Mouse (Mus musculus) midbrain, embryonic 12.5 days (tissue): Measurements from ENCODE around the gene Entr1. TPM values are rescaled to one million over a fixed set of nuclear protein-coding genes. Genes with fewer than 3 reads are reported as not detected.
A peak's percentile ranks its signal among the peaks of the same experiment; 100 is the strongest.

Experiments
- ATAC-seq: fragments of 200-750 bp; cut with Nextera tagmentation; 2 replicates; pipeline ENCODE4 v1.8.0; 2017; ENCODE audit warnings: low read depth, moderate TSS enrichment, moderate library complexity; ENCODE audit not compliant: low FRiP score
- H3K27ac ChIP-seq: fragments of 300-500 bp; sonication (generic); replicated peaks from 2 replicates; pipeline ENCODE4 v1.5.1; 2016; ENCODE audit warnings: mild to moderate bottlenecking
- H3K27me3 ChIP-seq: fragments of 300-500 bp; sonication (generic); 2 replicates; pipeline ENCODE4 v1.6.1; 2016; ENCODE audit warnings: mild to moderate bottlenecking
- H3K36me3 ChIP-seq: fragments of 300-500 bp; sonication (generic); 2 replicates; pipeline ENCODE4 v1.6.1; 2016
- H3K4me1 ChIP-seq: fragments of 300-500 bp; sonication (generic); 2 replicates; pipeline ENCODE4 v1.6.1; 2016
- H3K4me2 ChIP-seq: fragments of 300-500 bp; sonication (generic); replicated peaks from 2 replicates; pipeline ENCODE4 v1.6.1; 2016; ENCODE audit warnings: mild to moderate bottlenecking, moderate library complexity
- H3K4me3 ChIP-seq: fragments of 300-500 bp; sonication (generic); 2 replicates; pipeline ENCODE4 v1.5.1; 2016; ENCODE audit warnings: mild to moderate bottlenecking
- H3K9ac ChIP-seq: fragments of 300-500 bp; sonication (generic); replicated peaks from 2 replicates; pipeline ENCODE4 v1.6.1; 2016; ENCODE audit warnings: mild to moderate bottlenecking, moderate library complexity
- H3K9me3 ChIP-seq: fragments of 300-500 bp; sonication (generic); 2 replicates; pipeline ENCODE4 v1.6.1; 2016; ENCODE audit warnings: mild to moderate bottlenecking
- WGBS: fragments of 180-500 bp; shearing (Covaris S2); methylation state at CpG from one replicate; pipeline ENCODE4 v1.1.7; 2016; 5-methylcytosine and 5-hydroxymethylcytosine counted together
- polyA plus RNA-seq: library from polyadenylated mRNA; unstranded; fragments of >200 nt; fragmentation: Nextera tagmentation; extraction: Ambion mirVana; gene quantifications from 2 replicates; pipeline ENCODE4 v1.2.1, GENCODE M21; 2016

The Entr1 gene
- polyA plus RNA-seq, 1 experiment from 2014 or later = 169 TPM

DNA sequence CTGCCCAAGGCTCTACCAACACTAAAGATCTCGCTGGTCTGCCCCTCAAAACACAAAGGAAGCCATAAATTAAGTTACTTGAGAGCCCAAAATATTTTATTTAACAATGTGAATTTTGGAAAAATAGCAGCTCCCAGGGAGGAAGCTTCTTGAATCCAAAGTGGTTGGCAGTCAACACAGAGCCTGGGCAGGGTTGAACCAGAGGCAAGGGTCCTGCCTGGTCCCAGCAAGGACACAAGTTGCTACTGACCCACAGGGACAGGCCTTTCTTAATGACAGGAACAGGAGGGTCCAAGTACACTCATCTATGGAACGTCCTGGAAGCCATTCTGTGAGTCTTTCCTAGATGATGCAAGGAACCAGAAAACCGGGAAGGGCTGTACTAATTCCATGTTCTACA lies 20.2 kb upstream of the Entr1 start:
- Histone ChIP-seq H3K9me3 (no peaks in the 10 kb centered on the region), H3K9ac (peak overlapping the region; percentile 90), H3K4me3 (peak overlapping the region; percentile 91), H3K36me3 (peaks cover 54% of the 10 kb centered on the region), H3K27me3 (no peaks in the 10 kb centered on the region), H3K4me1 (peaks cover 33% of the 10 kb centered on the region), H3K27ac (no peak overlapping the region), H3K4me2 (peak overlapping the region; percentile 95; the same call in 1 of the 2 replicates)
- ATAC-seq = peak; percentile 25; the same call in 1 of the 2 replicates
- WGBS = 63% methylated on average over 3 of the region's 3 CpGs

DNA sequence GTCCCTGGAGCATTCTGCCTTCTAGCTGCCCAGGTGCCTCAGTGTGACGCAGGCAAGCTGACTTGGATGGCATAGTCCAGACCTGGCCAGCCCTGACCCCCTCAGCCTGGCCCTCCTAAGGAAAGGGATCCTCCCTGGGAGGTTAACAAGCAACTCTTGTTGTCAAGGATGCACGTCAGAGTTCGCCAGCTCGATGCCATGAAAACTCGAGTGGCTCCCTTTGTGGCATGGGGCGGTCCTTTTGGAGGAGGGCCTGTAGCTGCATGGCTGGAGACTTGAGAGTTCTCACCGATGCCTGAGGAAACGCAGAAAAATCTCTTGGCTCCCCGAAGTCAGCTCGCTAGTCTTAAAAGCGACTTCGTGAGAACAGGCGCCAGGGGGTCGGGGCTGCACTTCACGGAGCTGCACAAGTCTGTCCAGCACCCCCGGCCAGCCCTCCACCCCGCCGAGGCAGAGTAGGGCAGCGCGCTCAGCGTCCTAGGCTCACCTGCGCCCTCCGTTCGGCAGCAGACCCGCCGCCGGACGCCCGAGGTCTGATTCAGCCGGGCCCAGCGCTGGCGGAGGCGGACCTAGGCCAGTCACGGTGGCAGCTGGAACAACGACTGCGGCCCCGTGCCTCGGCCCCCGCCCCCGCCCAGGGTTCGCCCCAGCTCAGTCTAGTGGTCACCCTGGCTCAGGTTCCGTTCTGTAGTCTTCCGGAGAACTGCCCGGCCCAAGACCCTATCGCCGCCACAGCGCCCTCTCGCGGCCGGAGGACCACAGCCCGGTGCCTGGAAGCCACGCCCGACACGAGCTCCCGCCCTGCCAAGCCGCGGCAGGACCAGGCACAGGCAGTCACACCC lies 19.6 kb upstream of the Entr1 start, which contains the start of gene Inpp5e:
TSS of gene Inpp5e (minus strand) at position 689 of the 842 bp plus-strand sequence.
- peak; percentile 96 for ATAC-seq
- H3K4me1 ChIP-seq = peaks cover 33% of the 10 kb centered on the region
- H3K36me3 ChIP-seq = peaks cover 48% of the 10 kb centered on the region

DNA sequence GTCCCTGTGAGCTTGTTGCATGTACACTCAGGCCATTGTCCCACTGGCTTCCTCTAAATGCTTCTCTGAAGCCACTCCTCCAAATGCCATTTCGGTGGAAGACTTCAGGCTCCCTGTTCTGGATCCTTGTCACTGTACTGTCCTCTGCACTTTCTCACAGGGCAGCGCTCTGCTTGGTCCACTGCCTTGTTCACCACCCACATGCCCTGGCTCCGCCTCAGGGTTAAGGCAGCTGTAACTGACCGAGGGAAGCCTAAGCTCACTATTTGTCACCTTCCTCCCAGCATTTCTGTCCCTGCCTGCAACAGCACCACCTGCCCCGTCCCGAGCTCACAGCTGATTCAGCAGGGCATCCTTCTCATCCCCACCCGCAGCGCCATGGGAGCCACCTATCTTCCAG lies 14.2 kb upstream of the Entr1 start:
- no peak overlapping the region for H3K4me2 ChIP-seq
- H3K4me3 ChIP-seq = no peak overlapping the region
- H3K9me3 ChIP-seq = no peaks in the 10 kb centered on the region
- peaks cover 51% of the 10 kb centered on the region for H3K36me3 ChIP-seq
- no peak for ATAC-seq
- H3K27ac ChIP-seq = no peak overlapping the region
- H3K4me1 ChIP-seq = peaks cover 30% of the 10 kb centered on the region
- H3K9ac ChIP-seq = no peak overlapping the region
- 81% methylated on average over 8 of the region's 8 CpGs for WGBS
- no peaks in the 10 kb centered on the region for H3K27me3 ChIP-seq

More for the DNA sequence above, 19.6 kb upstream of the Entr1 start, which contains the start of gene Inpp5e:
- no peaks in the 10 kb centered on the region for H3K9me3 ChIP-seq
- WGBS = under 1% methylated on average over 55 of the region's 57 CpGs
- H3K27ac ChIP-seq = peak within 1 kb of the TSS; percentile 76
- peak within 1 kb of the TSS; percentile 95 for H3K4me2 ChIP-seq
- peak within 1 kb of the TSS; percentile 91 for H3K4me3 ChIP-seq
- no peaks in the 10 kb centered on the region for H3K27me3 ChIP-seq
- H3K9ac ChIP-seq = peak within 1 kb of the TSS; percentile 90

DNA sequence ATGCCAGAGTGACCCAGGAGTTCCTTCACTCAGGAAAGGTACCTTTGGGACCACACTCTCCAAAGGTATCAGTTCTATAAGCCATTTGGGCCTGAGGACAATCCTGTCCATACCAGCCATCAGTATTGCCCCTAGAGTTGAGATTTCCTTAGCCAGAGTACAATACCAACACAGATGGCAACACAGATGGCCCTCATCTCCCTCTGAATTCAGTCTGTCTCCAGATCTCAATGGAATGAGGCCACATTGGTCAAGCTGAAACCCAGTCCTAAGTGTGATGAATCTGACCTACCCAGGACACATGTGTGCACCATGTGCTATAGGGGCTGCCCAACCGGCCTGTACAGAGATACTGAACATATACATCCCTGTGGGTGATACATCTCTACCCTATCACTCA lies 13.1 kb upstream of the Entr1 start:
- H3K36me3 ChIP-seq = peaks cover 60% of the 10 kb centered on the region
- peaks cover 20% of the 10 kb centered on the region for H3K4me1 ChIP-seq
- no peak overlapping the region for H3K9ac ChIP-seq
- 92% methylated on average over 1 of the region's 1 CpGs for WGBS
- no peak overlapping the region for H3K27ac ChIP-seq
- H3K27me3 ChIP-seq = no peaks in the 10 kb centered on the region
- H3K4me3 ChIP-seq = no peak overlapping the region
- no peaks in the 10 kb centered on the region for H3K9me3 ChIP-seq
- H3K4me2 ChIP-seq = no peak overlapping the region
- no peak for ATAC-seq

DNA sequence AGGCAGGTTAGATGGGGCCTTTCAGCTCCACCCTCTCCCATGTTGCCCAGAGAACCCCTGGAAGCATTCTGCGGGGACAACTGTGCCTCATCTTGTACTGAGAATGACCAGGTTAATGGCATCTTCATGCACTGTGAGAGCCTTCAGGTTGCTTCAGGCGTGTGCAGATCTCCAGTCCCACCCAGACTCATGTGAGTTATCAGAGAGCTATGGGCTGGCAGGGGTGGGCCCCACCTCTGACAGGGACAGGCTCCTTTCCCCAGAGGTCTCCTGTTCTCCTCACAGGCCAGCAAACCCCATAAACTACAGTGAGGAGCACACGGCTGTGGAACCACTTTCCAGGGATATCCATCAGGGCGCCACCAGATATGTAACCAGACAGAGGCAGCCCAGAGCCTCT lies 11.9 kb upstream of the Entr1 start:
- H3K4me2 ChIP-seq = no peak overlapping the region
- H3K27ac ChIP-seq = no peak overlapping the region
- no peak overlapping the region for H3K9ac ChIP-seq
- no peak for ATAC-seq
- H3K4me1 ChIP-seq = peaks cover 7% of the 10 kb centered on the region
- peaks cover 72% of the 10 kb centered on the region for H3K36me3 ChIP-seq
- no peaks in the 10 kb centered on the region for H3K27me3 ChIP-seq
- no peak overlapping the region for H3K4me3 ChIP-seq
- no peaks in the 10 kb centered on the region for H3K9me3 ChIP-seq
- WGBS = 89% methylated on average over 4 of the region's 4 CpGs

DNA sequence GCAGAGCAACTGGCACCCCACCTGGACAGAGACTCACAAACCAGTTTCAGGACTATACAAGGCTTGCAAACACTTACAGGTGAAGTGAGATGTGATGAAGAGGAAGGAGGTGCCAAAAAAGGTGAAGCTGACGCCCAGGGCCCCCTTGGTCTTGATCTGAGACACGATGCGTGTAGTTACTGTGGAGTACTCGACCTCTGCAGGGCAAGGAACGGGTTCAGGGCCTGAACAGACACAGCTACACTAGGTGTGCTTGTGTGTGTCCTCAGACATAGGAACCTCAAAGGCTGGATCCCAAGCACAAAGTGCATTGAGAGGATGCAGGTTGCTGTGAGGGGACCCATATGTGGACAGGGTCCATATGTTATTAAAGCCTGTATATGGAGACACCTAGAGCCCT lies 11.2 kb upstream of the Entr1 start:
- H3K4me3 ChIP-seq = no peak overlapping the region
- H3K27me3 ChIP-seq = no peaks in the 10 kb centered on the region
- no peak overlapping the region for H3K4me2 ChIP-seq
- H3K4me1 ChIP-seq = peaks cover under 1% of the 10 kb centered on the region; the same call in 1 of the 2 replicates
- no peak for ATAC-seq
- no peak overlapping the region for H3K27ac ChIP-seq
- no peaks in the 10 kb centered on the region for H3K9me3 ChIP-seq
- peaks cover 75% of the 10 kb centered on the region for H3K36me3 ChIP-seq
- WGBS = 92% methylated on average over 5 of the region's 5 CpGs
- H3K9ac ChIP-seq = no peak overlapping the region

DNA sequence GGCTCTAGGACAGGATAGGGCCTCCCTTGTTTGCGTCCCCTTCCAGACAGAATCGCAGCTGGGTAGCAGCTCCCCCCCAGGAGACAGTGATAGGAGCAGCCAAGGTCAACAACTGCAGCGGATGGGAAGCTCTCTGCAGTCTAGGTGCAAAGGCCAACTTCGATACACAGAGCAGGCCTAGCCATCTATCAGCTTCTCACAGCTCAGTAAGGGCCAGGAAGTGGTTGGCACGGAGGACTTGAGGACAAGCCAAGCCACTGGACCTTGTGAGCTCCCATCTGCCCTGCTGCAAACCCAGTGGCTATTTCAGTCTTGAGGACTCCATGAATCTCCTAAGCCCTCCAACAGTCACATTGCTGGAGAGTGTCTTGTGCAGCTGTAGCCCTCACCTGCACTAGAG lies 10.5 kb upstream of the Entr1 start:
- 91% methylated on average over 5 of the region's 5 CpGs for WGBS
- H3K27me3 ChIP-seq = no peaks in the 10 kb centered on the region
- ATAC-seq = no peak
- peaks cover 78% of the 10 kb centered on the region for H3K36me3 ChIP-seq
- no peaks in the 10 kb centered on the region for H3K9me3 ChIP-seq
- no peak overlapping the region for H3K9ac ChIP-seq
- H3K4me1 ChIP-seq = no peaks in the 10 kb centered on the region
- no peak overlapping the region for H3K4me2 ChIP-seq
- H3K27ac ChIP-seq = no peak overlapping the region
- H3K4me3 ChIP-seq = no peak overlapping the region

DNA sequence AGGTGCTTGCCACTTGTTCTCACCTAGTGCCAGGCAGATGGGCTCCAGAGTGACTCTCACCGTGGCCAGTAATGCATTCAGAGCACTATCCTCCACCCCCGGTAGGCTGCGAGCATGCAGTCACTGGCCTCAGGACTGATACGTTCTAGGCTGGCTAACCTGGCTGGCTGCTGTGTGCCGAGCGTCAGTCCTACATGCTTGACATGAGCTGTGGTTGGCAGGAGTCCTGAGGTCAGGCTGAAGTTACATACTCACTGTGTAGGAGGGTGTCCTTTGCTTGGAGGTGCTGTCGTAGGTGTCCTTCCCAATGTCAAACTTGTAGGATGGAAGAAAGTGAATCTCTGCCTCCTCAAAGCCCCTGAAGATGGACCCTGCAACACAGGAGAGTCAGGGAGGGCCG lies 9.9 kb upstream of the Entr1 start:
- Histone ChIP-seq H3K4me2 (no peak overlapping the region), H3K36me3 (peaks cover 84% of the 10 kb centered on the region), H3K27ac (no peak overlapping the region), H3K27me3 (no peaks in the 10 kb centered on the region), H3K4me1 (no peaks in the 10 kb centered on the region), H3K9ac (no peak overlapping the region), H3K4me3 (no peak overlapping the region), H3K9me3 (no peaks in the 10 kb centered on the region)
- WGBS = 90% methylated on average over 8 of the region's 8 CpGs
- ATAC-seq = no peak

DNA sequence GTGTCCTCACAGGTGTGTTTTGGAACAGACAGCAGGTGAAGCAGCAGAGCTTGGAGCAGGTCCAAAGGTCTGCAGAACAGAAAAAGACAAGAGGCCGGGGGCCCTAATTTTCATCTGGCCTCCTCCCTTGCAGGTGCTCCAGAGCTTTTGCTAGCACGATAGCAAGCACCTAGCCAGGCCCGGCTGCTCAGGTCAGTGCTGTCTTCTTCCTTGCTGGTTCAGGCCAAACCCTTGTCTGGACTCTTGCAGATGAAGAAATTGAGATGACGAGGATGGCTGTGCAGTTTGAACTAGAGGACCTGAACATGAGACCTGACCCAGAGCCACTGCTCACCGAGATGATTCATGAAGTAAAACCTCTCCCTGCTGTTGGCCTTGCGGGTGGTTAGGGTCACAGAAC lies 2.5 kb upstream of the Entr1 start:
- WGBS = 94% methylated on average over 6 of the region's 6 CpGs

DNA sequence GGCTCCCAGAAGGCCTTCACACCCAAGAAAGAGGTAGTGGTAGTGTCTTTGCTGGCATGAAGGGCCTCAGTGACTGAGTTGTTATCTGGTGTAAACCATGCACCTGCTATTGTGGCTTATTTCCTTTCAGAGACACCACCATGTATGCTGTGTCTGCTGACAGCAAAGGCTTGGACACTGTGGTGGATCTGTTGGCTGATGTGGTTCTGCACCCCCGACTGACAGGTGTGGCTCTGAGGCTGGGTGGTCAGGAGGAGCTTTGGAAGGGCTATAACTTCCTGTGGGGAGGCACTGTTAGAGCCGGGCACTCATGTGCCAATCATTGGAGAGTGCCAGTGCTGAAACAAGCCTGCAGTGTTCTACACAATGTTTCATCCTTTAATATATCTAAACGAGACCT lies 1.8 kb upstream of the Entr1 start:
- peaks cover 21% of the 10 kb centered on the region for H3K4me1 ChIP-seq
- ATAC-seq = no peak
- H3K27me3 ChIP-seq = no peaks in the 10 kb centered on the region
- H3K4me3 ChIP-seq = no peak overlapping the region
- H3K9me3 ChIP-seq = no peaks in the 10 kb centered on the region
- peaks cover 74% of the 10 kb centered on the region for H3K36me3 ChIP-seq
- H3K27ac ChIP-seq = no peak overlapping the region
- no peak overlapping the region for H3K4me2 ChIP-seq
- WGBS = 91% methylated on average over 3 of the region's 3 CpGs
- H3K9ac ChIP-seq = no peak overlapping the region

More for the DNA sequence above, 2.5 kb upstream of the Entr1 start:
- H3K27ac ChIP-seq = no peak overlapping the region
- H3K9ac ChIP-seq = no peak overlapping the region
- ATAC-seq = no peak
- H3K9me3 ChIP-seq = no peaks in the 10 kb centered on the region
- no peaks in the 10 kb centered on the region for H3K27me3 ChIP-seq
- H3K4me1 ChIP-seq = peaks cover 21% of the 10 kb centered on the region
- peaks cover 74% of the 10 kb centered on the region for H3K36me3 ChIP-seq
- no peak overlapping the region for H3K4me2 ChIP-seq
- H3K4me3 ChIP-seq = no peak overlapping the region

DNA sequence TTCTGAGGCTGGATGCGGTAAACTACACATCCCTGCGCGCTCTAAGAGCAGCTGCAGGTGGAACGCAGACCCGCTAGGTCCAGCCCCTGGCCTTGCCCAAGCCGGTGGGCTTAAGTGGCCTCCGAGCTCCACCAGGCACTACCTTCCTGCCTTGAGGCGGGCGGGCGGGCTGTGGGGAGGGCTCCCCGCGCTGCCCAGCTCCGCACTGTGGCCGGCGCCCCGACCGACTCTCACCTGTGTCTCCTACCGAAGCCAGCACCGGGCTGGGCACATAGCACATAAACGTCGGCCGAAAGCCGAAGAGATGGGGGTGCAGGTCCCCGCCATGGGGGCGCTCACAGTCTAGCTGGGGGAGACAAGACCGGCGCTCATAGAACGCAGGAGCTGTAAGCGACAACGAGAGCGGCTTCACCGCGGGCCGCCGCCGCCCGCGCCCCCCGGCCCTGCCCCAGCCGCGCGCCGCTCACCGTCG lies 398 bp downstream of the Entr1 start:
- Histone ChIP-seq H3K4me2 (peak overlapping the region; percentile 99), H3K4me3 (peak overlapping the region; percentile 98), H3K9me3 (no peaks in the 10 kb centered on the region), H3K4me1 (peaks cover 21% of the 10 kb centered on the region), H3K27ac (peak overlapping the region; percentile 63; the same call in 1 of the 2 replicates), H3K36me3 (peaks cover 71% of the 10 kb centered on the region), H3K9ac (peak overlapping the region; percentile 95), H3K27me3 (no peaks in the 10 kb centered on the region)
- under 1% methylated on average over 31 of the region's 45 CpGs for WGBS
- ATAC-seq = peak; percentile 65

DNA sequence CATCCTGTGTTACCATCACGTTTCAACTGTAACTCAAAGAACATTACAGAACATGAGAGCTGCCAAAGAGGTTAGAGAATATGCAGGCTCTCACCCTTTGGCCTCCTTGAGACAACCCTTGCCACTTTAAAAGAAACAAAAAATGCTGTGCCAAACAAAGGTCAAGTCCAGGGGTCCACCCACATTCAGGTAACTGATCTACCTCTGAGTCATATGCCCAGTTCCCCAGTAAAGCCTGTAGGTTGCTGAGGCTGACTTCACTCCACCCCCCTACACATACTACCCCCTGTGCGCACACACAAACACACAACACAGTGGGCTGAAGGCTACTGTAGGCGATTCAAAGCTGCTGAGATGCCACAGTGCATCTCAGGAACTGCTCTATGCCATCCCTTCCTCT lies 1.4 kb downstream of the Entr1 start:
- peak overlapping the region; percentile 95; the same call in 1 of the 2 replicates for H3K9ac ChIP-seq
- H3K4me1 ChIP-seq = peaks cover 21% of the 10 kb centered on the region
- no peaks in the 10 kb centered on the region for H3K27me3 ChIP-seq
- 84% methylated on average over 3 of the region's 3 CpGs for WGBS
- peak overlapping the region; percentile 98 for H3K4me3 ChIP-seq
- no peaks in the 10 kb centered on the region for H3K9me3 ChIP-seq
- no peak for ATAC-seq
- no peak overlapping the region for H3K27ac ChIP-seq
- peaks cover 71% of the 10 kb centered on the region for H3K36me3 ChIP-seq
- H3K4me2 ChIP-seq = peak overlapping the region; percentile 99
